Mouse (Mus musculus): ENCODE results near the gene Pip5k1c. TPM values are rescaled to one million over a fixed set of nuclear protein-coding genes. Genes with fewer than 3 reads are reported as not detected.

The Pip5k1c gene
- polyA plus RNA-seq, 1 experiment from 2014 or later = 97.2 TPM

GRCm38 (mm10) chr10:81286586-81286985 is 6.2 kb upstream of the Pip5k1c start:
- H3K4me1 ChIP-seq (replicated peaks) = peaks cover 27% of the 10 kb centered on the region
- no peak for ATAC-seq (ENCODE audit: low FRiP score)
- no peak overlapping the region for H3K4me3 ChIP-seq
- peaks cover 76% of the 10 kb centered on the region for H3K27me3 ChIP-seq
- no peak overlapping the region for H3K4me2 ChIP-seq
- H3K27ac ChIP-seq = no peak overlapping the region
- no peak overlapping the region for H3K9ac ChIP-seq
- H3K36me3 ChIP-seq = no peaks in the 10 kb centered on the region
- no peaks in the 10 kb centered on the region for H3K9me3 ChIP-seq
- 44% methylated on average over 6 of the region's 6 CpGs for WGBS

GRCm38 (mm10) chr10:81287513-81288157 is 5.1 kb upstream of the Pip5k1c start:
- no peak for ATAC-seq (ENCODE audit: low FRiP score)
- H3K9ac ChIP-seq = 0 out of 2 replicates have a peak overlapping the region, but pooled peaks have one; percentile 26
- H3K27me3 ChIP-seq = peaks cover 72% of the 10 kb centered on the region
- peaks cover 27% of the 10 kb centered on the region for H3K4me1 ChIP-seq (replicated peaks)
- H3K4me2 ChIP-seq = no peak overlapping the region
- H3K4me3 ChIP-seq = no peak overlapping the region
- 63% methylated on average over 8 of the region's 8 CpGs for WGBS
- no peak overlapping the region for H3K27ac ChIP-seq
- no peaks in the 10 kb centered on the region for H3K36me3 ChIP-seq
- H3K9me3 ChIP-seq = no peaks in the 10 kb centered on the region

- peaks cover 64% of the 10 kb centered on the region for H3K27me3 ChIP-seq
- no peak overlapping the region for H3K9ac ChIP-seq
- H3K4me1 ChIP-seq (replicated peaks) = peaks cover 27% of the 10 kb centered on the region
- H3K4me2 ChIP-seq = no peak overlapping the region
- WGBS = 39% methylated on average over 6 of the region's 6 CpGs
- H3K9me3 ChIP-seq = no peaks in the 10 kb centered on the region
- no peak for ATAC-seq (ENCODE audit: low FRiP score)
- H3K36me3 ChIP-seq = no peaks in the 10 kb centered on the region
- H3K27ac ChIP-seq = no peak overlapping the region
- no peak overlapping the region for H3K4me3 ChIP-seq
These were observed 4.2 kb upstream of the Pip5k1c start for GRCm38 (mm10) chr10:81288601-81289000.

- 3% methylated on average over 7 of the region's 7 CpGs for WGBS
- no peak overlapping the region for H3K27ac ChIP-seq
- no peaks in the 10 kb centered on the region for H3K36me3 ChIP-seq
- H3K4me3 ChIP-seq = no peak overlapping the region
- ATAC-seq (ENCODE audit: low FRiP score) = no peak
- H3K9ac ChIP-seq = no peak overlapping the region
- no peak overlapping the region for H3K4me2 ChIP-seq
- peaks cover 57% of the 10 kb centered on the region for H3K27me3 ChIP-seq
- no peaks in the 10 kb centered on the region for H3K9me3 ChIP-seq
- H3K4me1 ChIP-seq (replicated peaks) = peaks cover 34% of the 10 kb centered on the region
These were observed 3.5 kb upstream of the Pip5k1c start for GRCm38 (mm10) chr10:81289278-81289677.

GRCm38 (mm10) chr10:81289811-81290210 is 3.0 kb upstream of the Pip5k1c start:
- H3K4me1 ChIP-seq (replicated peaks) = peaks cover 36% of the 10 kb centered on the region
- H3K9me3 ChIP-seq = no peaks in the 10 kb centered on the region
- WGBS = 64% methylated on average over 14 of the region's 14 CpGs
- H3K4me2 ChIP-seq = no peak overlapping the region
- no peak overlapping the region for H3K9ac ChIP-seq
- no peak for ATAC-seq (ENCODE audit: low FRiP score)
- no peaks in the 10 kb centered on the region for H3K36me3 ChIP-seq
- H3K4me3 ChIP-seq = no peak overlapping the region
- H3K27ac ChIP-seq = no peak overlapping the region
- H3K27me3 ChIP-seq = peaks cover 51% of the 10 kb centered on the region

- peak overlapping the region; percentile 36 for H3K9ac ChIP-seq
- H3K4me1 ChIP-seq (replicated peaks) = peaks cover 37% of the 10 kb centered on the region
- H3K9me3 ChIP-seq = no peaks in the 10 kb centered on the region
- no peak overlapping the region for H3K4me2 ChIP-seq
- peaks cover 44% of the 10 kb centered on the region for H3K27me3 ChIP-seq
- no peaks in the 10 kb centered on the region for H3K36me3 ChIP-seq
- 16% methylated on average over 24 of the region's 24 CpGs for WGBS
- H3K27ac ChIP-seq = no peak overlapping the region
- H3K4me3 ChIP-seq = no peak overlapping the region
- ATAC-seq (ENCODE audit: low FRiP score) = no peak
These were observed 1.9 kb upstream of the Pip5k1c start for GRCm38 (mm10) chr10:81290698-81291460.

GRCm38 (mm10) chr10:81291511-81292104 is 1.2 kb upstream of the Pip5k1c start, which contains the start of gene Tjp3:
TSS of gene Tjp3 (minus strand) at chr10:81291581.
- Histone ChIP-seq H3K4me2 (no peak within 1 kb of the TSS), H3K9me3 (no peaks in the 10 kb centered on the region), H3K36me3 (no peaks in the 10 kb centered on the region), H3K9ac (peak within 1 kb of the TSS; percentile 36), H3K4me3 (0 out of 2 replicates have a peak within 1 kb of the TSS, but pooled peaks have one; percentile 79), H3K27me3 (peaks cover 44% of the 10 kb centered on the region), H3K27ac (no peak within 1 kb of the TSS), H3K4me1 (replicated peaks) (peaks cover 40% of the 10 kb centered on the region)
- ATAC-seq (ENCODE audit: low FRiP score) = no peak
- WGBS = 81% methylated on average over 9 of the region's 9 CpGs

GRCm38 (mm10) chr10:81293334-81294030 is 719 bp downstream of the Pip5k1c start:
- WGBS = 5% methylated on average over 25 of the region's 25 CpGs
- Histone ChIP-seq H3K9ac (peak overlapping the region; percentile 91), H3K4me3 (peak overlapping the region; percentile 79), H3K4me1 (replicated peaks) (peaks cover 51% of the 10 kb centered on the region), H3K4me2 (peak overlapping the region; percentile 85), H3K9me3 (no peaks in the 10 kb centered on the region), H3K27me3 (peaks cover 26% of the 10 kb centered on the region), H3K27ac (peak overlapping the region; percentile 93), H3K36me3 (peaks cover 6% of the 10 kb centered on the region; the same call in 1 of the 2 replicates)
- peak; percentile 11 for ATAC-seq (ENCODE audit: low FRiP score)

- H3K4me1 ChIP-seq (replicated peaks) = peaks cover 54% of the 10 kb centered on the region
- H3K9me3 ChIP-seq = no peaks in the 10 kb centered on the region
- peaks cover 21% of the 10 kb centered on the region for H3K27me3 ChIP-seq
- peak overlapping the region; percentile 85 for H3K4me2 ChIP-seq
- peaks cover 7% of the 10 kb centered on the region; the same call in 1 of the 2 replicates for H3K36me3 ChIP-seq
- no peak overlapping the region for H3K27ac ChIP-seq
- ATAC-seq (ENCODE audit: low FRiP score) = no peak
- peak overlapping the region; percentile 79 for H3K4me3 ChIP-seq
- 60% methylated on average over 8 of the region's 8 CpGs for WGBS
- H3K9ac ChIP-seq = peak overlapping the region; percentile 91
These were observed 1.7 kb downstream of the Pip5k1c start for GRCm38 (mm10) chr10:81294442-81294841.

GRCm38 (mm10) chr10:81295185-81295584 is 2.4 kb downstream of the Pip5k1c start:
- 0 out of 2 replicates have a peak overlapping the region, but pooled peaks have one; percentile 79 for H3K4me3 ChIP-seq
- no peaks in the 10 kb centered on the region for H3K9me3 ChIP-seq
- no peak overlapping the region for H3K27ac ChIP-seq
- WGBS = 94% methylated on average over 6 of the region's 6 CpGs
- peaks cover 13% of the 10 kb centered on the region for H3K27me3 ChIP-seq
- H3K4me2 ChIP-seq = peak overlapping the region; percentile 85; the same call in 1 of the 2 replicates
- H3K9ac ChIP-seq = peak overlapping the region; percentile 91
- H3K4me1 ChIP-seq (replicated peaks) = peaks cover 61% of the 10 kb centered on the region
- peaks cover 7% of the 10 kb centered on the region; the same call in 1 of the 2 replicates for H3K36me3 ChIP-seq
- ATAC-seq (ENCODE audit: low FRiP score) = no peak

GRCm38 (mm10) chr10:81297246-81297645 is 4.5 kb downstream of the Pip5k1c start:
- Histone ChIP-seq H3K27ac (peak overlapping the region; percentile 56; the same call in 1 of the 2 replicates), H3K9ac (no peak overlapping the region; the same call in 1 of the 2 replicates), H3K27me3 (no peaks in the 10 kb centered on the region), H3K4me3 (no peak overlapping the region), H3K4me1 (replicated peaks) (peaks cover 68% of the 10 kb centered on the region), H3K9me3 (no peaks in the 10 kb centered on the region), H3K4me2 (no peak overlapping the region), H3K36me3 (peaks cover 7% of the 10 kb centered on the region; the same call in 1 of the 2 replicates)
- ATAC-seq (ENCODE audit: low FRiP score) = no peak
- 82% methylated on average over 6 of the region's 6 CpGs for WGBS

All from hindbrain, embryonic 13.5 days (tissue).